Mouse (Mus musculus): Measurements from ENCODE around the gene Zfp128. TPM values are rescaled to one million over a fixed set of nuclear protein-coding genes. Genes with fewer than 3 reads are reported as not detected.

Gene Zfp128
- total and polyA plus RNA-seq, 2 experiments from 2014 or later, result 1.9 to 10.7 TPM

DNA sequence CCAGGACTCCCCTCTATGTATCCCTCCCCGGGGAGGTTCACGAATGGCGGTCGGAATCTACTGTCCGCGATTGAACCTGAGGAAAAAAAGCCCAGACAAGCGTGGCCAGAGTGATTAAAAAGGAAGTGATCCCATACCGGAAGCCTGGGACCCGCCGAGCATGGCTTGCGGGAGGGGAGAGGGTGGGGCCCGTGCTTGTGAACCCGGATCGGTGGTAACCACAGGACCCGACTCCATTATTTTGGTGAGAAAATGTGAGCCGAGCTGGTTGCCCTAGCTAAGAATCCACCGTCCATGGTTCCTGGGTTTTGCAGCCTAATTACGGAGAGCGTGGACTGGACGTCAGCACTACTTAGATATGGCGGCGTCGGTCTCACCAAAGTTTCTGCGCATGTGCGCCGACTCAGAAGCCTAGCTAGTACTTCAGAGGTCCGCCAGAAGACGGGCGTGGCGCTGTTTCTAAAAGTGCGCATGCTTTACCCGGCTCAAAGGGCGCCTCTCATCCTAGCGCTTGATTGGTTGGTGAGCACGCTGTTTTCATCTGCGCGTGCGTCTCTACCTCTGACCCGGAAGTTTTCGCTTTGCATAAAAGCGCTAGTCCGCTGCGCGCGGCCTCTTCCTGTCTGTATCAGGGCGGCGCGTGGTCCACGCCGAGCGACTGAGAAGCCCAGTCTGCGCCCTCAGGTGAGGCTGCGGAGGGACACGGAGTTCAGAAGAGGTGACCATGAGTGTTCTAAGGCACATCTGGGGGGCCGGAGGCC is 40.9 kb downstream of the Zfp128 start, which contains the start of gene Rps5:
Gene Rps5, plus strand, starts transcription at position 586 of the 761 bp plus-strand sequence.
- Histone ChIP-seq H3K27me3 (ENCODE audit: insufficient read depth, low read length) (no peaks in the 10 kb centered on the region), H3K9ac (replicated peaks; ENCODE audit: low read length) (peak within 1 kb of the TSS; percentile 74), H3K9me3 (ENCODE audit: low read length) (no peaks in the 10 kb centered on the region), H3K4me3 (ENCODE audit: low read length) (peak within 1 kb of the TSS; percentile 81), H3K36me3 (ENCODE audit: insufficient read depth, low read length) (peaks cover 30% of the 10 kb centered on the region), H3K4me1 (ENCODE audit: insufficient read depth, low read length) (peaks cover 10% of the 10 kb centered on the region), H3K4me2 (ENCODE audit: low read depth, low read length) (peak within 1 kb of the TSS; percentile 94), H3K27ac (peak within 1 kb of the TSS; percentile 97)
- WGBS, result under 1% methylated on average over 55 of the region's 55 CpGs
- peak; percentile 88 for TF ChIP-seq CTCF (IDR thresholded peaks at IDR 0.05; ENCODE audit: low read depth)
- ATAC-seq (peak; percentile 98), DNase-seq (ENCODE audit: low spot score) (peak; percentile 100)

DNA sequence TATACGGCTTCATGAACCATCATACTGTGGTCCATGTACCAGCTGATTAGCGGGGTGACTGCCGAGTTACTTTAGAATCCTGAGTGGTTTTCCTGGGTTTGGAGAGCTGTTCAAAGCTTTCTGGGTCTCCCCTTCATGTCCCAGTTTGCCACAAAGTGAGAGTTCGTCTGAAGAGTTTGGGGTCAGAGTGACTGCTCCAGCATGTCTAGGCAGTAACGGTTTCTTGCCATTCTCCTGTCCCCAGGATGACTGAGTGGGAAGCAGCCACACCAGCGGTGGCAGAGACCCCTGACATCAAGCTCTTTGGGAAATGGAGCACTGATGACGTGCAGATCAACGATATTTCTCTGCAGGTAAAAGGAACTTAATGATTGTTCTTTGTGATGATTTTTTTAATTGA is 41.8 kb downstream of the Zfp128 start:
- DNase-seq (ENCODE audit: low spot score) (no peak), ATAC-seq (no peak)
- 2% methylated on average over 8 of the region's 8 CpGs for WGBS
- TF ChIP-seq CTCF (IDR thresholded peaks at IDR 0.05; ENCODE audit: low read depth), result no peak
- H3K9ac ChIP-seq (replicated peaks; ENCODE audit: low read length), result peak overlapping the region; percentile 62
- H3K27ac ChIP-seq, result peak overlapping the region; percentile 46; the same call in 1 of the 2 replicates
- no peaks in the 10 kb centered on the region for H3K9me3 ChIP-seq (ENCODE audit: low read length)
- peak overlapping the region; percentile 81 for H3K4me3 ChIP-seq (ENCODE audit: low read length)
- H3K4me1 ChIP-seq (ENCODE audit: insufficient read depth, low read length), result peaks cover 10% of the 10 kb centered on the region
- H3K27me3 ChIP-seq (ENCODE audit: insufficient read depth, low read length), result no peaks in the 10 kb centered on the region
- peak overlapping the region; percentile 94 for H3K4me2 ChIP-seq (ENCODE audit: low read depth, low read length)
- peaks cover 32% of the 10 kb centered on the region for H3K36me3 ChIP-seq (ENCODE audit: insufficient read depth, low read length)

GRCm38 (mm10) chr7:12926316-12926715 is 45.3 kb downstream of the Zfp128 start:
- Histone ChIP-seq H3K4me2 (ENCODE audit: low read depth, low read length) (no peak overlapping the region), H3K27me3 (ENCODE audit: insufficient read depth, low read length) (no peaks in the 10 kb centered on the region), H3K27ac (no peak overlapping the region), H3K4me3 (ENCODE audit: low read length) (no peak overlapping the region), H3K36me3 (ENCODE audit: insufficient read depth, low read length) (peaks cover 32% of the 10 kb centered on the region), H3K9me3 (ENCODE audit: low read length) (no peaks in the 10 kb centered on the region), H3K4me1 (ENCODE audit: insufficient read depth, low read length) (peaks cover 12% of the 10 kb centered on the region), H3K9ac (replicated peaks; ENCODE audit: low read length) (no peak overlapping the region)
- peak; percentile 45 for DNase-seq (ENCODE audit: low spot score)
- 64% methylated on average over 7 of the region's 7 CpGs for WGBS
- ATAC-seq, result no peak
- no peak for TF ChIP-seq CTCF (IDR thresholded peaks at IDR 0.05; ENCODE audit: low read depth)

DNA sequence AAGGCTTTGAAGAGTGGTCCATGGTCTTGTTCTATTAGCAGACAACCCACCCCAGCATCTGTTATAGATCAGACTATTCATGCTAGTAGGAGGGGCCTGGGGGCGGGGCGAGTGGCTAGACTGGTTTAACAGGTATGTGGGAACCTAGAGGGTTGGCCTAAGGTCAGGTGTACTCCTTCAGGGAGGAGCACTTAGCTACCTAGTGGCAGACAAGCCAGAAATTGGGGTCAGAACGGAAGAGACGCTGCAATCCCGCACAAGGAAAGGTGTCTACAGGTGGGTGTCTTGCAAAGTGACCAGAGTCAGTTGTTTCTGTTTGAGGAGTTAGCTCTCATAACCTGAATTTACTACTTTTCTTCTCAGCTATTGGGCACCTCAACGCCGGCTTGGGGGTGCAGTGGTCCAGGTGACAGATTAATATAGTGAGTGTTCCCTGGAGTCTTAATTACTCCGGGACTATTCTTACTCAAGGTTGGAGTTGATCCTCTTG is 46.3 kb downstream of the Zfp128 start, which contains the start of gene Rnf225:
Gene Rnf225, plus strand, starts transcription at position 226 of the 490 bp plus-strand sequence.
- Histone ChIP-seq H3K4me3 (ENCODE audit: low read length) (peak within 1 kb of the TSS; percentile 31), H3K36me3 (ENCODE audit: insufficient read depth, low read length) (peaks cover 32% of the 10 kb centered on the region), H3K4me1 (ENCODE audit: insufficient read depth, low read length) (peaks cover 12% of the 10 kb centered on the region), H3K27ac (no peak within 1 kb of the TSS), H3K27me3 (ENCODE audit: insufficient read depth, low read length) (no peaks in the 10 kb centered on the region), H3K9me3 (ENCODE audit: low read length) (no peaks in the 10 kb centered on the region), H3K4me2 (ENCODE audit: low read depth, low read length) (peak within 1 kb of the TSS; percentile 58), H3K9ac (replicated peaks; ENCODE audit: low read length) (peak within 1 kb of the TSS; percentile 43)
- TF ChIP-seq CTCF (IDR thresholded peaks at IDR 0.05; ENCODE audit: low read depth), result no peak
- no peak for ATAC-seq
- 30% methylated on average over 8 of the region's 8 CpGs for WGBS
- DNase-seq (ENCODE audit: low spot score), result no peak

- H3K4me3 ChIP-seq (ENCODE audit: low read length), result peak overlapping the region; percentile 31
- H3K9ac ChIP-seq (replicated peaks; ENCODE audit: low read length), result peak overlapping the region; percentile 43
- H3K27me3 ChIP-seq (ENCODE audit: insufficient read depth, low read length), result no peaks in the 10 kb centered on the region
- peaks cover 8% of the 10 kb centered on the region for H3K4me1 ChIP-seq (ENCODE audit: insufficient read depth, low read length)
- H3K4me2 ChIP-seq (ENCODE audit: low read depth, low read length), result peak overlapping the region; percentile 58
- DNase-seq (ENCODE audit: low spot score) (peak; percentile 46), ATAC-seq (peak; percentile 60)
- H3K27ac ChIP-seq, result no peak overlapping the region
- no peaks in the 10 kb centered on the region for H3K9me3 ChIP-seq (ENCODE audit: low read length)
- no peak for TF ChIP-seq CTCF (IDR thresholded peaks at IDR 0.05; ENCODE audit: low read depth)
- peaks cover 32% of the 10 kb centered on the region for H3K36me3 ChIP-seq (ENCODE audit: insufficient read depth, low read length)
- WGBS, result 3% methylated on average over 59 of the region's 65 CpGs
Observed at GRCm38 (mm10) chr7:12927693-12928589, 47.0 kb downstream of the Zfp128 start.

DNA sequence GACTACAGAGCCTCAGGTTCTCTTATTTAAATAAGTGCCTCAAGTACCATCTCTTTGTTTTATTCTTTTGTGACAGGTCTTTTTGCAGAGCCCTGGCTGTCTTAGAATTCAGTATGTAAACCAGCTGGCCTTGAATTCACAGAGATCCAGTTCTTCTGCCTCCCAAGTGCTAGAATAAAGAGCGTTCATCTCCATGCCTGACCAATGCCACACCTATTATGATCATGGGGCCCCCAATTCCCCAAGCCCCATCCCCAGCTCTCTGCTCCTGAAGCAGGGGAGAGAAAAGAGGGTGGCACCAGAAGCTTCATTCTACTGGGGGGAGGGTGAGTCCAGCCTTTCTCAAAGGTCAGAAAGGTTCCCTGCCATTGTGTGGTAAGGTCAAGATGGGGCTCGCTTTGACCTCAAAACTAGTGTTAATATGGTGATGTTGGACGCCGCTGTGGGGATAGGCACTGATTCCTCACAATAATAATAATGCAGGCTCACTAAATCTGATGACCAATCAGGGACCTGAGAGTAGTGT is 52.7 kb downstream of the Zfp128 start:
- no peak overlapping the region for H3K27ac ChIP-seq
- no peak for TF ChIP-seq CTCF (IDR thresholded peaks at IDR 0.05; ENCODE audit: low read depth)
- no peak overlapping the region for H3K4me2 ChIP-seq (ENCODE audit: low read depth, low read length)
- H3K4me3 ChIP-seq (ENCODE audit: low read length), result no peak overlapping the region
- no peaks in the 10 kb centered on the region for H3K36me3 ChIP-seq (ENCODE audit: insufficient read depth, low read length)
- DNase-seq (ENCODE audit: low spot score) (no peak), ATAC-seq (no peak)
- no peaks in the 10 kb centered on the region for H3K9me3 ChIP-seq (ENCODE audit: low read length)
- H3K27me3 ChIP-seq (ENCODE audit: insufficient read depth, low read length), result no peaks in the 10 kb centered on the region
- WGBS, result 59% methylated on average over 4 of the region's 4 CpGs
- no peak overlapping the region for H3K9ac ChIP-seq (replicated peaks; ENCODE audit: low read length)
- no peaks in the 10 kb centered on the region for H3K4me1 ChIP-seq (ENCODE audit: insufficient read depth, low read length)
